Mouse (Mus musculus): Measurements from ENCODE around the gene Ccdc177. TPM values are rescaled to one million over a fixed set of nuclear protein-coding genes. Genes with fewer than 3 reads are reported as not detected.

The Ccdc177 gene
- polyA plus RNA-seq, 1 experiment = 0.01 TPM

GRCm38 (mm10) chr12:80736464-80737282 is 23.8 kb downstream of the Ccdc177 start:
- no peak for DNase-seq (ENCODE audit: low spot score)

- no peak for DNase-seq (ENCODE audit: low spot score)
Measured at GRCm38 (mm10) chr12:80734526-80735470, 25.7 kb downstream of the Ccdc177 start.

GRCm38 (mm10) chr12:80730567-80730966 is 29.9 kb downstream of the Ccdc177 start:
- DNase-seq (ENCODE audit: low spot score) = no peak

- no peak for DNase-seq (ENCODE audit: low spot score)
Measured at GRCm38 (mm10) chr12:80729758-80730530, 30.5 kb downstream of the Ccdc177 start.

- DNase-seq (ENCODE audit: low spot score) = no peak
Measured at GRCm38 (mm10) chr12:80728814-80729213, 31.7 kb downstream of the Ccdc177 start.

GRCm38 (mm10) chr12:80728207-80728606 is 32.3 kb downstream of the Ccdc177 start:
- no peak for DNase-seq (ENCODE audit: low spot score)

- DNase-seq (ENCODE audit: low spot score) = peak; percentile 72
Measured at GRCm38 (mm10) chr12:80724853-80725559, 35.5 kb downstream of the Ccdc177 start.

GRCm38 (mm10) chr12:80721458-80721857 is 39.0 kb downstream of the Ccdc177 start:
- DNase-seq (ENCODE audit: low spot score) = no peak

- no peak for DNase-seq (ENCODE audit: low spot score)
Measured at GRCm38 (mm10) chr12:80720507-80720906, 40.0 kb downstream of the Ccdc177 start.

- no peak for DNase-seq (ENCODE audit: low spot score)
Measured at GRCm38 (mm10) chr12:80719141-80719540, 41.3 kb downstream of the Ccdc177 start.

- DNase-seq (ENCODE audit: low spot score) = no peak
Measured at GRCm38 (mm10) chr12:80715915-80716314, 44.6 kb downstream of the Ccdc177 start.

GRCm38 (mm10) chr12:80706915-80707604 is 53.4 kb downstream of the Ccdc177 start:
- no peak for DNase-seq (ENCODE audit: low spot score)

GRCm38 (mm10) chr12:80706208-80706914 is 54.1 kb downstream of the Ccdc177 start:
- no peak for DNase-seq (ENCODE audit: low spot score)

Other genes with a start within 250 kb of the Ccdc177 start
- 13.2 and 21.2 TPM in 2 replicates for gene Galnt16, start 242.4 kb downstream of the Ccdc177 start, polyA plus RNA-seq (2012; rRNA removed)
- 32.1 and 33.1 TPM in 2 replicates for gene Slc39a9, start 116.8 kb downstream of the Ccdc177 start, polyA plus RNA-seq (2012; rRNA removed)
- 112 and 134 TPM in 2 replicates for gene Erh, start 116.3 kb downstream of the Ccdc177 start, polyA plus RNA-seq (2012; rRNA removed)
- gene Plekhd1, start 68.1 kb downstream of the Ccdc177 start, polyA plus RNA-seq (2012; rRNA removed) = 6.5 and 7.7 TPM in 2 replicates
- gene Susd6, start 29.8 kb upstream of the Ccdc177 start, polyA plus RNA-seq (2012; rRNA removed) = 45.8 and 47.4 TPM in 2 replicates
- 768 and 950 TPM in 2 replicates for gene Srsf5, start 184.8 kb upstream of the Ccdc177 start, polyA plus RNA-seq (2012; rRNA removed)
- not detected in 2 replicates for gene Slc10a1, start 208.0 kb upstream of the Ccdc177 start, polyA plus RNA-seq (2012; rRNA removed)

Measured in urinary bladder, adult 2 months (tissue).